Mouse (Mus musculus) forebrain, postnatal 0 days (tissue): Measurements from ENCODE around the gene Grk3. TPM values are rescaled to one million over a fixed set of nuclear protein-coding genes. Genes with fewer than 3 reads are reported as not detected.

Experiments
- ATAC-seq: fragments of 200-750 bp; cut with Nextera tagmentation; 2 replicates; pipeline ENCODE4 v1.8.0; 2017; ENCODE audit warnings: mild to moderate bottlenecking, moderate library complexity
- DNase-seq: peaks from one replicate; pipeline ENCODE4 v3.0.0-alpha.2; 2015
- H3K27ac ChIP-seq: fragments of 300-500 bp; sonication (generic); 2 replicates; pipeline ENCODE4 v1.5.1; 2014; ENCODE audit warnings: low read depth, mild to moderate bottlenecking, antibody characterized with exemption, low read length, moderate library complexity, mixed read lengths
- H3K27me3 ChIP-seq: fragments of 300-500 bp; sonication (generic); 2 replicates; pipeline ENCODE4 v1.6.1; 2014; ENCODE audit warnings: mild to moderate bottlenecking, low read length, mixed read lengths; ENCODE audit not compliant: insufficient read depth
- H3K36me3 ChIP-seq: fragments of 300-500 bp; sonication (generic); 2 replicates; pipeline ENCODE4 v1.6.1; 2014; ENCODE audit warnings: mild to moderate bottlenecking, moderate library complexity; ENCODE audit not compliant: insufficient read depth
- H3K4me1 ChIP-seq: fragments of 300-500 bp; sonication (generic); 2 replicates; pipeline ENCODE4 v1.6.1; 2014; ENCODE audit warnings: antibody characterized with exemption; ENCODE audit not compliant: insufficient read depth
- H3K4me2 ChIP-seq: fragments of 300-500 bp; sonication (generic); 2 replicates; pipeline ENCODE4 v1.6.1; 2014; ENCODE audit warnings: low read depth, mild to moderate bottlenecking, moderate library complexity
- H3K4me3 ChIP-seq: fragments of 300-500 bp; sonication (generic); 2 replicates; pipeline ENCODE4 v1.5.1; 2014; ENCODE audit warnings: low read depth, low read length, mixed read lengths
- H3K9ac ChIP-seq: fragments of 300-500 bp; sonication (generic); 2 replicates; pipeline ENCODE4 v1.6.1; 2014; ENCODE audit warnings: mild to moderate bottlenecking
- H3K9me3 ChIP-seq: fragments of 300-500 bp; sonication (generic); 2 replicates; pipeline ENCODE4 v1.6.1; 2016; ENCODE audit warnings: low read length
- CTCF ChIP-seq: sonication (generic); IDR thresholded peaks from 2 replicates; pipeline ENCODE4 v1.5.1; 2016; ENCODE audit warnings: antibody characterized with exemption, control low read depth, low read depth
- WGBS: fragments of 180-500 bp; shearing (Covaris S2); extraction: QIAGEN DNeasy Blood & Tissue Kit; methylation state at CpG from one replicate; pipeline ENCODE4 v1.1.7; 2014; 5-methylcytosine and 5-hydroxymethylcytosine counted together
- polyA plus RNA-seq: library from polyadenylated mRNA; unstranded; fragments of >200 nt; fragmentation: Nextera tagmentation; extraction: Ambion mirVana; gene quantifications from 2 replicates; pipeline ENCODE4 v1.2.1, GENCODE M21; 2015
- total RNA-seq: library from RNA; depleted of rRNA; stranded (reverse); fragments of >200 nt; gene quantifications from 2 replicates; pipeline ENCODE4 v1.2.3, GENCODE M21; 2014

Grk3 gene
- total and polyA plus RNA-seq, 2 experiments from 2014 or later = 12.3 to 56.3 TPM

DNA sequence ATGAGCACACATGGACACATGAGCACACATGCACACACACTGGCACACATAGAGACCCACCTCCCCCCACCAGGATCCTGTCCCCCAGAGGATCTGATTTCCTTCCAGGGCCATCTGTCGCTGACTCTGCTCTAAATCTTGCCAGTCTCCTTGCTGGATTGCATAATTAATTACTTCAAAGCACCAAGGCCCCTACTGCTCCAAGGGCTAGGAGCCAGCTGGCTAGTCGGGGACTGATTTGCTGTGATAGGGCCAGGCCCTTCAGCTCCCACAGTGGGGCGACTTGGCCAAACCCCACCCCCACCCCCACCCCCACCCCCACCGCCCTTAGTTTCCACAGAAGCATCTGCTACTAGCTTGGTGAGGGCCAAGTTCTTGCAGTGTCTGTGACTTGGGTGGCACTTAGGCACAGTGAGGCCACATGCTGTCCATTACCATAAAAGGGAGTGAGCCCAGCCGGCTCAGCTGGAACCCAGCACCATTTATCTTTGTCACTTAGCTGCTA is 26.0 kb upstream of the Grk3 start:
- Histone ChIP-seq H3K4me1 (peaks cover 11% of the 10 kb centered on the region), H3K36me3 (no peaks in the 10 kb centered on the region), H3K4me3 (no peak overlapping the region), H3K9me3 (no peaks in the 10 kb centered on the region), H3K27me3 (no peaks in the 10 kb centered on the region), H3K27ac (0 out of 2 replicates have a peak overlapping the region, but pooled peaks have one; percentile 50), H3K9ac (no peak overlapping the region), H3K4me2 (no peak overlapping the region)
- TF ChIP-seq CTCF = no peak
- peak; percentile 91 for DNase-seq
- 5% methylated on average over 5 of the region's 5 CpGs for WGBS
- ATAC-seq = peak; percentile 88

DNA sequence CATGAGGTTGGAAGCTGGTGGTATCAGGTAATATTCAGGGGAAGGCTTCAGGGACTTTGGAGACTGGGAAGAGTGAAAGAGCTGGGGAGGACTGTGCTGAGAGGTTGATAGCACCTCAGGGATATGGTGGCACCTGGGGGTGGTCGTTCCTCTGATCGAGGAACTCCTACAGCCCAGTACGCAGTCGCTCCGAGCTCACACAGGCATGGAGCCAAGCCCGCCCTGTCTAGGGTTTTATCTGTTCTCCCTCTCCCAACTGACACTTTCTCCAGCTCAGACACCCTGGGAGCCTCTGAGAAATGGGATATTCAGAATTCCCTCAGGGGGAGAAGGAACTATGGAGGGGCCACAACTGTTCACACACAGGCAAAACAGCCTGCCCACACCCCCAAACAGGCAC is 25.2 kb upstream of the Grk3 start:
- 39% methylated on average over 6 of the region's 6 CpGs for WGBS
- ATAC-seq = no peak
- no peak for DNase-seq

DNA sequence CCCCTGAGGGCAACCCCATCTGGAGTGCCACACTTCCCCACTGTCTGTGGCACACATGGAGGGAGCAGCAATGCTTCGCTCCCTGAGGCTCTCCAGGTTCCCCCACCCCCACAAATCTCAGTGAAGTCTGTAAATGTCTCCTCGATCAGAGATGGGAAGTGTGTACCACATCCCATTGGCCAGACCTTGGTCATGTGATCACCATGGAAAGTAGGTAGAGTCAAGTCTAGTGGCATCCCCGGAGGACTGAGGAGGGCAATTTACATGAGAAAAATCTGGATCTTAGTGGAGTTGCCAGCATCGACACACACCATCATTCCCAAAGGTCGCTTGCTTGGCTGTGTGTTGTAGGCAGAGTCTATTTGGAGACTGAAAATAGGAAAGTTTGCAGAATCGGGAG is 23.0 kb upstream of the Grk3 start:
- DNase-seq (no peak), ATAC-seq (peak; percentile 47; the same call in 1 of the 2 replicates)
- no peaks in the 10 kb centered on the region for H3K9me3 ChIP-seq
- H3K27ac ChIP-seq = no peak overlapping the region
- 66% methylated on average over 6 of the region's 6 CpGs for WGBS
- no peak overlapping the region for H3K4me3 ChIP-seq
- peaks cover 18% of the 10 kb centered on the region for H3K4me1 ChIP-seq
- no peak overlapping the region for H3K9ac ChIP-seq
- H3K27me3 ChIP-seq = no peaks in the 10 kb centered on the region
- TF ChIP-seq CTCF = no peak
- no peak overlapping the region for H3K4me2 ChIP-seq
- H3K36me3 ChIP-seq = no peaks in the 10 kb centered on the region

More for the DNA sequence above, 25.2 kb upstream of the Grk3 start:
- Histone ChIP-seq H3K4me3 (no peak overlapping the region), H3K4me1 (peaks cover 11% of the 10 kb centered on the region), H3K27ac (no peak overlapping the region), H3K27me3 (no peaks in the 10 kb centered on the region), H3K36me3 (no peaks in the 10 kb centered on the region), H3K9me3 (no peaks in the 10 kb centered on the region), H3K9ac (no peak overlapping the region), H3K4me2 (no peak overlapping the region)
- no peak for TF ChIP-seq CTCF

DNA sequence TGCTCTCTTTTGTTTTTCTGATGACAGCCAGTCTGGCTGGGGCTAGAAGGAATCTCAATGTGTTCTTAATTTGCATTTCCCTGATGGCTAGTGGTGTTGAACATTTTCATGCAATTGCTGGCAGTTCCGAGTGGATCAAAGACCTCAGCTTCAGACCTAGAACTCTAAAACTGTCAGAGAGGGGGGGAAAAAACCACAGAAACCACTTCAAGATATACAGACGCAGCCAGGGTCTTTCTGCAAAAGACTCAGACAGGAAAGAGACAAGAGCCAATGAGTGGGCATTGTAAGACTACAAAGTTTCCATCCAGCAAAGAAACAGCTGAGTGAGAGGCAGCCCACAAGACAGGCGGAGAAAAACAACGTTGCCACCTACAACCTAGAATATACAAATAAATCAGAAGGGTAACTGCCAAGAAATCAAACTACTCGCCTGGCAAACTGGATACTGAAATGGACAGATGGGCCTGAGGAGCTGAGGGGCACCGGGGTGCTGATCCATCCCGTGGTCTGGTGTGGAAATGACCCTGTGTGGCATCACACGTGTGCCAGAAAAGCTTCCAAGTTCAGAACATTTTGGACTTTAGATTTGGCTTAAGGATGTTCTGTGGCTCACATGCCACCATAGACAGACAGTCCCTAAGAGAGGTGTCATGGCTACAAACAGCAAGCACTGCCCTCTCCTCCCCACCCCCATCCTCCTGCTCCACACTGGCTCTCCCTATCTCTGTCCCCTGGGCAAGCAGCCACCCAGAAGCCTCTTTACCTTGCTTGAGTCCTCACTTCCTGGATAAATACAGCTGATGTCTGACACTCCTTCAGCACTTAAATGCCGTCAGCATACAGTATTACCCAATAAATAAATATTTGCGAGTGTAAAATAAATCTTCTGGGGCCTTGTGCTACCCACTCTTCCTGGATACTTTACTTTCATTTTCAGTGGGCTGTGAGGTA is 19.8 kb upstream of the Grk3 start:
- ATAC-seq (no peak), DNase-seq (no peak)
- Histone ChIP-seq H3K36me3 (no peaks in the 10 kb centered on the region), H3K27me3 (no peaks in the 10 kb centered on the region), H3K4me1 (peaks cover 15% of the 10 kb centered on the region; the same call in 1 of the 2 replicates), H3K9ac (no peak overlapping the region), H3K4me2 (no peak overlapping the region), H3K9me3 (no peaks in the 10 kb centered on the region), H3K4me3 (no peak overlapping the region), H3K27ac (peak overlapping the region; percentile 40; the same call in 1 of the 2 replicates)
- TF ChIP-seq CTCF = no peak
- 34% methylated on average over 10 of the region's 10 CpGs for WGBS

DNA sequence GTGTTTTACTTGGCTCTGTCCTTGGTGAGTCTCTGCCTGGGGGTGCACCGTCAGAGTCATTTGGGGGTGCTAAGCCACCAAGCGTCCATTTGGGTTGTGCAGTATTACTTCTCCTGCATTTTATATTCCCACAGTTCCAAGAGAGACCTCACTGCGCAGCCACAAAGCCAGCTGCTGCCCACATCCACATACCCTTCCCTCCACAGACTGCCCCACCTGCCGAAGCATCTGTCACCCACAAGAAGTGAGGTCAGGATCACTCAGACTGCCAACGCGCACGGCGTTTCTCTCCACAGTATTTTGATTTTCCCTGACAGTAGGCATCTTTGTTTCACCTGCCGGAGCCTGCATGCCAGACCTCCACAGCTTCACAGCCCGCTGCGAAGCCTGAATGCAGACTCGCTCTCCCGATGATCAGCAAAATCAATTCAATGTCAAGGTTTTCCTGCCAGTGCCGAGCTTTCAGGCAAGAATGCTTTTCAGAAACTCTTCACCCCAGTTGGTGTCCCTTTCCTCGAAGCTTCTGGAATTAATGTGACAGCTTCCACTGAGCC is 15.7 kb upstream of the Grk3 start:
- no peak for DNase-seq
- TF ChIP-seq CTCF = no peak
- Histone ChIP-seq H3K4me1 (peaks cover 11% of the 10 kb centered on the region; the same call in 1 of the 2 replicates), H3K4me3 (no peak overlapping the region), H3K9me3 (no peaks in the 10 kb centered on the region), H3K4me2 (no peak overlapping the region), H3K27me3 (no peaks in the 10 kb centered on the region), H3K36me3 (no peaks in the 10 kb centered on the region), H3K9ac (no peak overlapping the region), H3K27ac (no peak overlapping the region)
- peak; percentile 54 for ATAC-seq
- 29% methylated on average over 15 of the region's 15 CpGs for WGBS

DNA sequence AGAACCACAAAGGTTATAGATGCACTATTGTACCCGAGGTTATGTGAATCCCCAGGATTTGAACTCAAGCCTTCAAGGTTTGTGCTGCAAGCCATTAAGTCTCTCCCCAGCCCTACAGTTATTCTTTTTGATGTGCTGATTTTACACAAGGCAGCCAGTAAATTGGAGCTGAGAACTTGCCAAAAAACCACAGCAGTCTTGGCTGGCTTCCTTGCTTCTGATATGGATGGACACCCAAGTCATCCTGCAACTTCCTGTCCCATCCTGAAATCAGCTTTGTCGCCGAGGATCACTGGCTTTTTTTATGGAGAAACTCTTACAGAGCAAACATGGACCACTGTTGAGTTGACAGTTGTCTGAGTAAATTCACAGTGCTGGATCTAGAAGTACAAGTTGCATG is 14.5 kb upstream of the Grk3 start:
- 70% methylated on average over 3 of the region's 3 CpGs for WGBS
- no peaks in the 10 kb centered on the region for H3K36me3 ChIP-seq
- no peaks in the 10 kb centered on the region for H3K9me3 ChIP-seq
- no peak overlapping the region for H3K4me3 ChIP-seq
- H3K27ac ChIP-seq = no peak overlapping the region
- DNase-seq = no peak
- H3K4me1 ChIP-seq = peaks cover 11% of the 10 kb centered on the region; the same call in 1 of the 2 replicates
- no peak overlapping the region for H3K9ac ChIP-seq
- no peak overlapping the region for H3K4me2 ChIP-seq
- TF ChIP-seq CTCF = no peak
- no peak for ATAC-seq
- no peaks in the 10 kb centered on the region for H3K27me3 ChIP-seq

DNA sequence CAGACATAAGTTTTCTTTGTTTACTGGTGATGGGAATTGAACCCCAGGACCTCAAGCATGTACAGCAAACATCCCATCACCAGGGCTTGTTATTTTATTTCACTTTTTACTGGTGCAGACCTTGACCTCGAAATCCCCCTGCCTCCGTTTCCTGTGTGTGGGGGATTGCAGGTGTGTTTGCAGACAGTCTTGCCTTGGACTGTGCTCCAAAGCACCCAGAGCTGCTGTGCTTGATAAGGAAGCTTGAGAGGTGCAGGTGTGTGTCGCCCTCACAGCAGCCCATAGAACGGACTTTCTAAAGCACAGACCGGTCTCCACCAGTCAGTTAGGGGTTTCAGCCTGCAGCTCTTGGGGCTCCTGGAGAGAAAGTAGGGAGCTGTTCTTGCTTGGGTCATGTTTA is 11.1 kb upstream of the Grk3 start:
- no peak for TF ChIP-seq CTCF
- H3K36me3 ChIP-seq = no peaks in the 10 kb centered on the region
- H3K4me3 ChIP-seq = no peak overlapping the region
- H3K27ac ChIP-seq = no peak overlapping the region
- no peak overlapping the region for H3K9ac ChIP-seq
- no peak for ATAC-seq
- H3K9me3 ChIP-seq = no peaks in the 10 kb centered on the region
- WGBS = 95% methylated on average over 5 of the region's 5 CpGs
- H3K4me1 ChIP-seq = 0 out of 2 replicates have a peak, but pooled peaks cover 10% of the 10 kb centered on the region
- DNase-seq = no peak
- H3K4me2 ChIP-seq = no peak overlapping the region
- H3K27me3 ChIP-seq = no peaks in the 10 kb centered on the region
